Mouse (Mus musculus) liver, adult 2 months (tissue): Measurements from ENCODE around the gene Ahcyl2.

ENCODE experiments used
- CTCF ChIP-seq: fragments of 200-500 bp; IDR thresholded peaks from 2 replicates; pipeline ENCODE4 v1.5.1; 2011; ENCODE audit warnings: low read depth, low read length, control low read depth
- POLR2A ChIP-seq: fragments of 200-500 bp; IDR thresholded peaks from 2 replicates; pipeline ENCODE4 v1.6.1; 2011; ENCODE audit warnings: low read length, control low read depth; ENCODE audit not compliant: insufficient read depth; ENCODE audit errors: extremely low read depth

- TF ChIP-seq CTCF = no peak
- no peak for TF ChIP-seq POLR2A
Observed at GRCm38 (mm10) chr6:29914136-29914535, 146.3 kb downstream of the Ahcyl2 start.
